Mouse (Mus musculus) CD8-positive naive resting alpha-beta T cell, adult 2 months (primary cell): ENCODE measurements around the gene Fig4.

ENCODE experiments used
- DNase-seq, 2 experiments: peaks; one replicate each; pipeline ENCODE4 v3.0.0; 2022; ENCODE audit warnings: low read depth in 2 of 2, low spot score in 2 of 2

The Fig4 gene

DNA sequence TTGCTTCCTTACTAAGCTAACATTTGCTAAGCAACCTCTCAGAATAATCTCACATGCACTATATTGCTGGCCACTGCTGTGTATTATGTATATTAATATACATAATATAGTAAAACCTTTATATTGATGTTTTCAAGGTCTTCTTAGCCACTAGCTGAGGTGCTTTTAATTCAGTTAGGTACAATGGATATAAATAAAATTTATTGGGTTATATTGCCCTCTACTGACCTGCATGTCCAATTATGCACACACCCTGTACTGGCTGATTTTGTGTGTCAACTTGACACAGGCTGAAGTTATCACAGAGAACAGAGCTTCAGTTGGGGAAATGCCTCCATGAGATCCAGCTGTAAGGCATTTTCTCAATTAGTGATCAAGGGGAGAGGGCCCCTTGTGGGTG is 41.2 kb downstream of the Fig4 start:
- DNase-seq, result no peak

DNA sequence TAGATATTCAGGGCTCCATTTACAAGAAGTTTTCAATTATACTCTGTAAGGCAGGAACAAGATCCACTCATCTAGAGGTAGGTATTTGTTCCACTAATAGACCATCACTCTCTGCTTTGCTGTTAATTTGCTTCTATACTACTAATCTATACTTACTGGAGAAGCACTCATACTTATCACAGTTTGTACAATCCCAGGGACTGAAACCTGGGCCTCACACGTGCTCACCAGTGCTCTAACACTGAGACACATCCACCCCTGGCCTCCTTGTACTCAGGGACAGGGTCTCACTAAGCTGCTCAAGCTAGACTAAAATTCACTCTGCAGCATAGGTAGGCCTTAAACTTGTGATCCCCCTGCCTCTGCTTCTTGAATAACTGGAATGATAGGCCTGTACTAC is 41.8 kb downstream of the Fig4 start:
- DNase-seq, result no peak

DNA sequence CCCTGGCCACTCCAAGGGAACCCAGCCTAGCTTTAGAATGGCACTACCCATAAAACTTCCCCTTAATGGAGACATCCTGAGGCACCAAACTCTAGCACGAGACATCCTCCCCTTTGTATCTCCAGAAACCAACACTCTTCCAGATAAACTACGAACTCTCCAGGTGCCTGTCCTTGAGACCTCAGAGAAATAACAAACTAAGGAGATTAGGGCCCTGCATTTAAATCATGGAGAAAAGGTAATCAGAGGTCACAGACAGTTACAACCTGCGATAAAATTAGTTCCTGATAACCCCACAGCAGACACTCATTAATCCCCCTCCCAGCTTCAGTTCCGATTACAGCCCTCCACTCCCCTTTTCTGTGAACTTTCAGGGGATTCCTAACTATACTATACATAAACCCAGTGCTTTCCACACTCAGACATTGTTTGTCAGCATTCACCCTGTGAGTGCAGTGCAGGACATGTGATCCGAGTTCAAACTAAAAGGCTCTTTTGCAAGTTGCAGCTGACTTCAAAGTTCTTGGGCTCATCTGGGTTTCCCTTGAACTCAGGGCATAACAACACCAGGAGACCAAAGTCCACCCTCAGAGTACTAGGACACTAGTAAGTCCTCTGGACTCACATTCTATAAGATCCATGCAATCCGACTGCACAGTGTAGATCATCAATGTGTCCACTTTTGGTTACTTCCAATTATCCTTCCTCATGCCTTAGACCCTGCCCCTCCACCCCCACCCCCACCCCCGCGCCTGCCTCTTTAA is 42.6 kb downstream of the Fig4 start:
- DNase-seq, result no peak

DNA sequence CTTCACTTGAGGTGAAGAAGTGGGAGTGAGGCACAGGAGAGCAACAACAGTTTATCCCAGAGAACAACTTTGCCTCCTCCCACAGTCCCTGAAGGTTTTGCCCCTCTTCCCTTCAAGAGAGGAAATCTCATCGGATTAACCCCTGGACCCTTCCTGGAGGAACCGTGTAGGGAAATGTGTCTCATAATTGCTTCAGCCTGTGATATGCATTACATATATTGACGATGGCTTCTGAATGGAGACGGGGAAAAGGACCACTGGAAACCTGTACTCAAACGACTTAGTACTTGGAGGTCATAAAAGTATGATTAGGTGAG is 52.4 kb downstream of the Fig4 start:
- no peak for DNase-seq

DNA sequence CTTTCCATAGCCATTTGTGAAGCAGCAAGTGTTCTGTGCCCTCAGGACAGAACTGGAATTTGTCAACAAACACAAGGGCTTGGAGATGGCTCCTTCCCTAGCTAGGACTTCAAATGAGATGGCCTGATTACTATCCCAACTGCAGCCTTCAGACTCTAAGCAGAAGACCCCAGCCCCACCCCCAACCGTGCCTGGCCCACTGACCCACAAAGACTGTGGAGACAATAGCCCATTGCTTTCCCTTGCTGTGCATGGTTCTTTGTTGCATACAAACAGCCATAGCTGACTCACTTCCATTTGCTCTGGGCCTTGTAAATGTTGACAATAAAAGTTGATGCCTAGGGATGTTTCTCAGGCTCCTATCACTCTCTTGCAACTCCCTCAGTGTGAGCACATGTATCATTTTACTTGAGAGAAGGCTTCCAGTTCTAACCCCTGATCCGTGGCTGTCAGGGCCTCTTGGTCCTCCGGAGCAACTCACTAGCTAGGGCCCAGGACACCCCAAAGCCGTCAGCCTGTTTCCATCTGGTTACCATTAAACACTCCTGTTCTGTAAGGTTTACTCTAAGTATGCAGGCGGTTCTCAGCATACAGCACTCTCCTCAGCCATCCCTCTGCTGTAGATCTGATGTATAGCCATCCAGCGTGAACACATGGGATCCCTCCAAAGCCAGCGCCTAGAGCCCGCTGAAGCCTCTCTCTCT is 52.9 kb downstream of the Fig4 start:
- no peak for DNase-seq

DNA sequence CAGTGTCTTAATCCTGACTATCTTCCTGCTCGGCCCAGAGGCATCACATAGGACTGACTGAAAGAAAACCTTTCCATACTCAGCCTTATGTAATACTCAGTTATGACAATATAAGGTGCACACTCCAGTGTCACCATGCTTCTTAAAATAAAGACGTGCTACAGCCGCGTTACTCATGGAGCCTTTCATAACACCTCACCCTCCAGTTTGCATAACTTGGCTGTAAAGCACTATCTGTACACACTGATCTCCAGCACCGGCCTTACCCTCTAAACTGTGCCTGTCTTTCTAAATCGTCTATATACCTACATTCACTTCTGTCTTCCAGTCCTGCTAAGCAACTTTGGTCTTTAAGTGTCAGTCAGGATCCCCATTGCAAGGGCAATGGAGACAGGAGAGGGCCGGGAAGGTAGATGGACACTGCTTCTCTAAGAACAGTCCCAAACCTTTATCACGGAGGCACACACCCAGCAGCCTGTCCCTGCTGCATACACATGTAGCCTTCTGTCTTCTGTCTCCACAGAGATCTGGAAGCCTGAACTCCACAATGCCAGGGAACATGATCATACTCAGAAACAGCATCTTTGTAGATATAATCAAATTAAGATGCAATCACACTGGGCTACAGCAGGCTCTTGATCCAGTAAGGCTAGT is 53.9 kb downstream of the Fig4 start:
- DNase-seq, result no peak

DNA sequence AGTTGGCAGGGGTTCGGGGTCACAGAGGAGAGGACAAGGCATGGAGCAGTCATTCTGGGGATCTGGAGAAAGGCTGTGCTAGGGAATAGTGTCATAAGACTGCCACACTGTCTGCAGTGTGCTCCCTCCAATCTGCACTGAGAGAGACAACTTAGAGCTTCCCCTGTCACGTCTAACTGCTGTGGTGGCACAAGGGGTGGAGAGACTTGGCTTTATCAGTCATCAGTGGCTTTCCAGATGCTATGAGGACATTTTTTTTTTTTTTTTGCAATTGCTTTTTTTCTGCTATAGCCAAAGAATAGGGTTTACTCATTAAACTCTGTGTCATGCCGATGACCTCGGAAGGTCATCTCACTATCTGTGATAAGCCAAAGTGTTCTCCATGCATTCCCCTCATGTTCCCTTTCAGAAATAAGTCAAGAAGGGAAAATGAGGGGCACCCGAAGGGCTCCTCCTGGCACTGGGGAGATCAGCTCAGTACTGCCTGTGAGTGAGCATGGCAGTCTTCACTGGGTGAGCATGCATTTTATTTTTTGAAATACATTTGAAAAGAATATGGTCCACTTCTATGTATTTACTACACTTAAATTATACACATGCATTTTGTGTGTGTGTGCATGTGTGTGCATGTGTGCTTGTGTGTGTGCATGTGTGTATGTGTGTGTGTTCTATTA is 55.1 kb downstream of the Fig4 start:
- DNase-seq, result no peak

DNA sequence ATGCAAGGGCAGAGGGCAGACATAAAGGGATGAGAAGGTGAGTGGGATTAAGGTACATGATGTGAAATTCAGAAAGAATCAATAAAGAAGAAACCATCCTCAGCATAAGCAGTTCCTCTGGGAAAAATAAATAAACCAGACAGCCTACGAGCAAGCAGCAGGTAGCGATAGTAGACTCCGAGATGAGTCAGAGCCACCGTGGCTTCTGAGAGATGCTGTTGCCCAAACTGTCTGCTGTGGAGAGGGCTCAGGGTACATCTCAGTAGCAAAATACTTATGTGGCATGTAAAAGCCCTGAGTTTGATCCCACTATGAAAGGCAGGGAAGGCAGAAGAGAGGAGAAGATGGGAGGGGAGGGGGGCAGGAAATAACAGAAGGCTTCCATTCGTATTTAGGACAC is 56.9 kb downstream of the Fig4 start:
- no peak for DNase-seq

DNA sequence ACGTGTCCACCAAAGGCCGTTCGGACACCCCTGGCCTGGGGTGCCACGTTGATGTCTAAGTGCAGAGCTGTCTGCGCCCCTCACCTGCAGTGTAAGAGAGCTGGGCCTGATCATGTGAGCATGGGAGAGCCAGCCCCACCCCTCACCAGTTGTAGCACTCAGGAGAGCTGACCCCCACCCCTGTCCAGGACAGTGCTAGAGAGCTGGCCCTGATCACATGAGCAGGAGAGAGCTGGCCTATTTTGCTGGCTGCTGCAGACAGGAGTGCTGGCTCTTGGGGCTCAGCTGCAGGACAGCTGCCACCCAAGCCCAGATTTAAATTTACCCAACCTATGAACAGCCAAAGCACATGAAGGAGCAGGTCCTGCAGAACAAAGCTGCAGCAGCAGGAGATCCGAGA is 57.6 kb downstream of the Fig4 start:
- DNase-seq, result no peak

DNA sequence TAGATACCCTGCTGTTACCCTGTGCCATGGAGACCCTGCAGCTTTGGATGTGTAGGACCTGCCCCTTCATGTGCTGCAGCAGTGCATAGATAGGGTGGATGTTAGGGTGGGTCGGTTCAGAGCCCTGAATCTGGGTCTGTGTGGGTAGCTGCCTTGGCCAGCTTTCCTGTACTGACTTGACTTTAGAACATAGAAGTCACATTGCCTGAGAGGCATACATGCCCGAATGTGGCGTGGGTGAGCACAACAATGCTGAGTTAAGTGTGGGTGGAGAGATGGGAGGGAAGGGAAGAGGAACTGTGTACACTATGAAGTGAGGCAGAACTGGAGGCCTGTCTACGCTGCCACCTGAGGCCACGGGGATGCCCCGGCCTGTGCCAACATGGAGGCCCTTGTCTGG is 58.0 kb downstream of the Fig4 start:
- DNase-seq, result no peak

DNA sequence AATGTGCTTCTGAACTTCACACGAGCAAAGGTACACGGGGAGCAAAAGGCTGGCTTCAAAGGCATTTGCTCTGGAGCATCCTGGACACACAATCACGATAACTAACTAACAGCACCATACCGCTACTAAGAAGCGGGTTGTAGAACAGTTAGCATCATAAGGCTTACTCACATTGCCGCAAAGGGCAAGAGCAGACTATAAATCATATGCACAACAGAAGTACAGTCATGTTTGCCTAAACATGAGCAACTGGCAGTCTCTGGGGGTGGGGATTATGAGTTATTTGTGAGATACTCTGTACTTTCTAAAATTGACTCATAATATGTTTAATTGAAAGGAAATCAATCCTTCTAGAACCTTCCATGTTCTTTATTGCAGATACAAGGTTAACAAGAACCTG is 59.1 kb downstream of the Fig4 start:
- no peak for DNase-seq

DNA sequence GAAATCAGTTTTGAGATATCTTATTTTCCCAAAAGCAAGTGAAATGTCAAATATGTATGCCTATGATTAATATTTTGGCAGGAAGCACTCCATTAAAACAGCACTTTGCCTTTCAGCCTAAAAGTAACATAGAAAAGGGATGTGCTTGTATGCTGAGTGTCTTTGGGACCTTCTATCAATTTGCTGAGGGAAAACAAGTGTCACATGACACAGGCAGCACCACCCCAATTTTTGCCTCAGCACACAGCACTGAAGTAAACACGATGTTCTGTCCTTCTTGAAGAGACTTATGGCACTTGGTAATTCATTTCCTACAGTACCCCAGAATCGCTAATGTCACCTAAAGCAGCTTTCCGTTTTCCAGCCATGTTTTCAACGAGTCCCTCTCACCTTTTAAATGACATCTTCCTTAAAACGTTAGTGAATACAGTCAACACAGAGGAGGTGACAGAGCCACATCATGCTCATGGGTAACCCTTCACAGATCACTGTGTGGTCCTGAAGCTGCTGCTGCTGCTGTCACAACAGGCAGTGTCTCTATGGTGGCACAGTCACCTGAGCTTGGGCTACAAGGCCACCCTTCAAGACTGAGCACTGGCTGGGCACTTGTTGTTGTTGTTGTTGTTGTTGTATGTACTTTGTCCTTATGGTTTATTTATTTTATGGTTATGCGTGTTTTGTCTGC is 61.4 kb downstream of the Fig4 start:
- DNase-seq, result no peak

DNA sequence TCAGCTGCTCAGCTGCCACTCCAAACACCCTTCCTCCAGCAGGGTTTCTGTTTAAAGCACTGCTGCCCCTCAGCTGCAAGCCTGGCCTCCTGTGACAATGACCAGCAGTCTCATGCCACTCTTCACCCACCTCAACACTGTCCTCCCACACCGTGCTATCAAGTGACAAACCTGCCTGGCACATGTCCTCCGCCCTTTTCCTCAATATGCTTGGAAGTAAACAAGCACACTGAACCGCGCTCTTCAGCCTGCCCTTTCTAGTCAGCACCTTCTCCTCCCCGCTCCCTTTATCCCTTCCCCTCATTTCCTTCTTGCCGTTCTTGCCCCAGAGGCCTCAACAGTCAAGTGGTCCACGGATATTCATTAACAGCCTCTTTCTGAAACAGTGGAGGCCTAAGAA is 62.0 kb downstream of the Fig4 start:
- no peak for DNase-seq

DNA sequence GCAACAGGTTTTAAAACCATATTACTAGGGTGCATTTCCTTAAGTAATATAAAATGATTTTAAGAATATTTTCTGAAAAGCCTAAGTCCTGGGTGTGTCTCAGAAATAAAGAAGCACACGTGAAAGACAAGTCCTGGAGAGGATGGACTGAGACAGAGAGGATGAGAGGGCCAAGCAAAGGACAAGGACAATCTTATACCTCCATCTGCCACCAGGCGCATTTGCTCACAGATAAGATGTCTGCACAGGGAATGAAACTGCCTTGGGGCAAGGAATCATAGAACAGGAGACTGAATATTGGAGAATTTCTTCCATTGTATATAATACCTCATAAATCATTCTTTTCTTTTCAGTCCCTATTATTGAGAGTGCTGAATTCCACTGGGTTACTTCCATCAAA is 67.0 kb downstream of the Fig4 start:
- DNase-seq, result no peak

DNA sequence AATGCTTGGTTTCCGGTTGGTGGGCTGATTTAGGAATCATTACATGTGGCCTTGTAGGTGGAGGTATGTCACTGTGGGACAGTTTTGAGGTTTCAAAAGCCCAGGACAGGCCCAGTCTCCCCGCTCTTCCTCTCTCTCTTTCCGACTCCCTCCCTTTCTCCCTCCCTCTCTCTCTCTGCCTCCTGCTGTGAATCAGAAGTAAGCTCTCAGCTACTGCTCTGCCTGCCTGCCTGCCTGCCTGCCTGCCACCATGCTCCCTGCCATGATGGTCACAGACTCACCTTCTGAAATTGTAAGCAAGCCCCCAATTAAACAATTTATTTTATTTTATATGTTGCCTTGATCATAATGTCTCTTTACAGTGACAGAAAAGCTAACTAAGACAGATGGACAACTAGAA is 67.5 kb downstream of the Fig4 start:
- DNase-seq, result no peak

DNA sequence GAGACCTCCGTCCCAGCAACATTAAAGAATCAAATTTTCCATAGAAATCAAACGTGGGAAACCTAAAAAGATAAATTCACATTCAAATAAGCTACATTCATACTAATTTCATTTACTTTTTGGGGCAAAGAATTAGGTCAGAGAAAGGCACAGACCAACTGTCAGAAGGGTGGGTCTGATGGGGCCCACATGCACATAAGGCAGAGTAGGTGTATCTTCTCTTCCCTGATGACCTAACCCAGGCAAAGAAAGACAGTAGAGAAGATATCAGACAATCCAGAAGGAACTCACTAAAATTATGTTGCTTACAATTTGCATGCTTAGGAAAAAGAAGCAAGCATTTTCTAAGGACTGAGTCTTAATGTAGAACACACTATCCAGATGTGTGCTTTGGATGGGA is 67.9 kb downstream of the Fig4 start:
- no peak for DNase-seq

DNA sequence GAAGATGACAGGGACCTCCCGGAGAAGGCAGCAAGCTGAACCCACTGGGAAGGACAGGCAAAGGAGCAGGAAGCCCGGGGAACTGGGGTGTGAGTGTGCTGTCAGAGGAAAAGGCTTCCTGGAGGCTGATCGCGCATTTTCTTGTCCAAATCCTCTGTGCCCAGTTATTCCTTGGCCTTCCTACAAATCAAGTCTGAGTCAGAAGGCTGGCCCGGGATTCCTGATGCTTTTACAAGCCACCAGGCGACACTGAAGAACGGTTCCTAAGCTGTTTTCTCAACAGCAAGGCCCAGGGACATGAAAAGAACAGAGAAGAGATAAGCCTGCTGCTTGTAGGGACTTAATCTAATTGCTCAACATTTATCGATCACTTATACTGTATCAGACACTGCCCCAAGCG is 68.5 kb downstream of the Fig4 start:
- no peak for DNase-seq

DNA sequence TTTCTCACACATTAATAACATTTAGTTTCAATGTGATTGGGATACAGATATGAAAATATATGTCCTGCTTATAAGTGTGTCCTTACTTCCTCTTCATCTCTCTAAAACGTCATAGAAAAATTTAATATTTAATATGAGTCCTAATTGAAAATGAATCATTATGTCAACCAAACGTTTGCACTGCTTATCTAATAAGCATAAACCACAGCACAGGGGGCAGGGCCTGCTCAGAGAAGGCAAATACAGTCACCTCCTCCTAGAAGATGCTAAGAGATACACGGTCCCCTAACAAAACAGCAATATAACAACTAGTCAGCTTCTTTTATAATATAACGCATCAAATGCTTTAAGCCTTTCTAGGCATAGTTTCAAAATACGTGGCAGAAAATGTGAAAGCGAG is 69.9 kb downstream of the Fig4 start:
- no peak for DNase-seq

DNA sequence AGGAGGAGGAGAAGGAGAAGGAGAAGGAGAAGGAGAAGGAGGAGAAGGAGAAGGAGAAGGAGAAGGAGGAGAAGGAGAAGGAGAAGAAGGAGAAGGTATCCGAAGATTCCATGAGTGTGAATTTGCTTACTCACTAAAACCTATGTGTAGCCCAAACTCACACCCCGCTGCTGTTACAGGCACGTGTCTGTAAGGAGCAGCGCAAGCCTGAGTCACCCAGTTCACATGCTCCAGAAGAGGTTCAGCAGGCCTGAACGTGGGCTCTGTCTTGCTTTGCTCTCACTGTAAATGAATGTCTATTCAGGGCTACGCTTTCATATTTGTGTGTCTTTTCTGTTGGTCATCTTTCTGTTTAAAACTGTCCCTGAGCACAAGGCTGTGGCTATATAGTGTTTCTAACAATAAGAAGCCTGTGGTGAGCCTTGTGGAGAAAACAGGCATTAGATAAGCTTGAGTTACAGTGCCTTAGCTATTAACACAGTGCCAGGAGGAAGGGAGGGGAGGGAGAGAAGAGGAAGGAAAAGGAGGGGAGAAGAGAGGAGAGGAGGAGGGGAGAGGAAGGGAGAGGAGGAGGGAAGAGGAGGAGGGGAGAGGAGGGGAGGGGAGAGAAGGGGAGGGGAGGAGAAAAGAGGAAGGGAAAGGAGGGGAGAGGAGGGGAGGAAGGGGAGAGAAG is 71.8 kb downstream of the Fig4 start:
- no peak for DNase-seq

DNA sequence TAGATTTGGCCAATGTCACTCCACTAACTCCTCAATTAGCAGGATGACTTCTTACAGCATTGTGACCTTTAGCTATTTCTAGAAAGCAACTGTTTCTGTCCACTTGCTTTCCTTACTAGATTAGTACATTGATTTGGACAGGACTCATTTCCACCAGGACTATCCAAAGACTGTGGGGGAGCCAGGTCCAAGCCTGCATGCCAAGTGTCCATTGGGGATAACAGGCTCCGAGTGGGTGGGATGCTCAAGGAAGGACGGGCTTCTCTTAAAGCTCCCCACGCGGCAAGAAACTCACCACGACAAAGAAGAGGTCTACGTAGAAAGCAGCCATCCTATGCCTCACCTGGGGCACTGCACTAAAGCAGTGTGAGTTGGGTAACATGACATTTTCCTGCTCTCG is 75.4 kb downstream of the Fig4 start:
- no peak for DNase-seq

DNA sequence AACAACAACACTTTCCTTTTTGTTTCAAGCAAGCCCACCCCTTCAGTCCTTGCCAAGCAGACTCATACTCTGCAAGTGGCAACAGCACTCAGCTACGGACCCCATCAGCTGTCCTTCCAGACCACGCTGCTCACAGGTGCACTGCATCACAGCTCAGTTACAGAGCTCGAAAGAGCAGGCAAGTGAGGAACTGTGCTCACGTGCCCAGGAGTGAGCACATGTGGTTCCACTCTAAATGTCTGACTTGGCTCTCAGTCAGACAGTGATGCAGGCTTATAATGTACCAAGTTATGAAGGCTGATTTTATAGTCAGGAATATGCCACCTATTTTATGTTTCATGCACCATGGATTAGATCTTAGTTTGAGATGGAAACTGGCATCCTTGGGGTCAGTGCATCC is 79.6 kb downstream of the Fig4 start:
- no peak for DNase-seq
